In genomic region chr1:11744749-11745314, GRCm38 (mm10) we compare ENCODE assay signal across 25 mouse cellular contexts.
"Had no signal": no experiment of that assay in that cellular context is flagged by ENCODE, and none has a peak within 500 bp of the region (broad histone marks: within the 10 kb centered on the region; RNA-seq: fewer than 3 reads in every experiment).

No protein-coding gene starts in this region.

- ATAC-seq: hindbrain, embryonic 16.5 days; intestine, embryonic 16.5 days; liver, postnatal 0 days had no signal

- H3K9me3 ChIP-seq: hindbrain, embryonic 12.5 days; kidney, embryonic 15.5 days; liver, embryonic 13.5 days; liver, embryonic 15.5 days had no signal

- H3K36me3 ChIP-seq: heart, embryonic 10.5 days; heart, embryonic 12.5 days; hindbrain, embryonic 10.5 days; hindbrain, embryonic 12.5 days; kidney, embryonic 15.5 days; liver, embryonic 13.5 days; liver, embryonic 15.5 days had no signal

- H3K4me1 ChIP-seq: heart, embryonic 10.5 days; heart, embryonic 12.5 days; hindbrain, embryonic 10.5 days; hindbrain, embryonic 12.5 days; kidney, embryonic 15.5 days; liver, embryonic 13.5 days; liver, embryonic 15.5 days had no signal

- H3K4me3 ChIP-seq: heart, embryonic 10.5 days; heart, embryonic 12.5 days; hindbrain, embryonic 10.5 days; hindbrain, embryonic 12.5 days; kidney, embryonic 15.5 days; liver, embryonic 13.5 days; liver, embryonic 15.5 days had no signal

- H3K9ac ChIP-seq: heart, embryonic 12.5 days; hindbrain, embryonic 12.5 days; hindbrain, embryonic 14.5 days; kidney, embryonic 15.5 days; liver, embryonic 13.5 days; liver, embryonic 15.5 days; liver, postnatal 0 days had no signal

- H3K4me2 ChIP-seq: heart, embryonic 12.5 days; hindbrain, embryonic 12.5 days; hindbrain, embryonic 14.5 days; kidney, embryonic 15.5 days; liver, embryonic 11.5 days; liver, embryonic 13.5 days; liver, embryonic 15.5 days had no signal

- H3K27ac ChIP-seq: heart, embryonic 10.5 days; hindbrain, embryonic 10.5 days; hindbrain, embryonic 12.5 days; hindbrain, embryonic 14.5 days; kidney, embryonic 15.5 days; kidney, postnatal 0 days; liver, embryonic 13.5 days; liver, embryonic 15.5 days had no signal

- DNase-seq: gastrocnemius, postnatal 25 days; heart, adult 18-20 months; heart, postnatal 10 days; heart, postnatal 4 days; kidney, adult 11 months; kidney, adult 2 months; kidney, postnatal 14 days; kidney, postnatal 36 days; layer of hippocampus, adult 9-11 months; layer of hippocampus, postnatal 36 days; left cerebral cortex, postnatal 4 days; liver; liver, embryonic 13.5 days; liver, postnatal 0 days had no signal

- H3K27me3 ChIP-seq: heart, embryonic 12.5 days; hindbrain, embryonic 12.5 days; kidney, embryonic 15.5 days; liver, embryonic 13.5 days; liver, embryonic 15.5 days had no signal
